Mouse (Mus musculus): ENCODE measurements around the gene Esrrg. TPM values are rescaled to one million over a fixed set of nuclear protein-coding genes. Genes with fewer than 3 reads are reported as not detected.

Gene Esrrg
- polyA plus RNA-seq, 1 experiment from 2014 or later = 1.0 TPM

- H3K9ac ChIP-seq (ENCODE audit: low read length) = no peak overlapping the region
- no peaks in the 10 kb centered on the region for H3K9me3 ChIP-seq (ENCODE audit: control insufficient read depth, low read length)
- H3K27me3 ChIP-seq (ENCODE audit: control insufficient read depth, insufficient read depth, low read depth, low read length) = no peaks in the 10 kb centered on the region; the same call in 1 of the 2 replicates
- H3K4me3 ChIP-seq (ENCODE audit: low read length) = no peak overlapping the region
- ATAC-seq (ENCODE audit: low read depth) = no peak
- 70% methylated on average over 12 of the region's 12 CpGs for WGBS
- H3K4me1 ChIP-seq (replicated peaks; ENCODE audit: control insufficient read depth, insufficient read depth, low read length) = no peaks in the 10 kb centered on the region; the same call in 1 of the 2 replicates
- no peaks in the 10 kb centered on the region for H3K36me3 ChIP-seq (ENCODE audit: control insufficient read depth, insufficient read depth, low read length)
- no peak overlapping the region for H3K27ac ChIP-seq (ENCODE audit: low read length)
- no peak overlapping the region for H3K4me2 ChIP-seq (ENCODE audit: low read depth, low read length)
Measured at GRCm38 (mm10) chr1:188080261-188080875, 471.8 kb downstream of the Esrrg start.

DNA sequence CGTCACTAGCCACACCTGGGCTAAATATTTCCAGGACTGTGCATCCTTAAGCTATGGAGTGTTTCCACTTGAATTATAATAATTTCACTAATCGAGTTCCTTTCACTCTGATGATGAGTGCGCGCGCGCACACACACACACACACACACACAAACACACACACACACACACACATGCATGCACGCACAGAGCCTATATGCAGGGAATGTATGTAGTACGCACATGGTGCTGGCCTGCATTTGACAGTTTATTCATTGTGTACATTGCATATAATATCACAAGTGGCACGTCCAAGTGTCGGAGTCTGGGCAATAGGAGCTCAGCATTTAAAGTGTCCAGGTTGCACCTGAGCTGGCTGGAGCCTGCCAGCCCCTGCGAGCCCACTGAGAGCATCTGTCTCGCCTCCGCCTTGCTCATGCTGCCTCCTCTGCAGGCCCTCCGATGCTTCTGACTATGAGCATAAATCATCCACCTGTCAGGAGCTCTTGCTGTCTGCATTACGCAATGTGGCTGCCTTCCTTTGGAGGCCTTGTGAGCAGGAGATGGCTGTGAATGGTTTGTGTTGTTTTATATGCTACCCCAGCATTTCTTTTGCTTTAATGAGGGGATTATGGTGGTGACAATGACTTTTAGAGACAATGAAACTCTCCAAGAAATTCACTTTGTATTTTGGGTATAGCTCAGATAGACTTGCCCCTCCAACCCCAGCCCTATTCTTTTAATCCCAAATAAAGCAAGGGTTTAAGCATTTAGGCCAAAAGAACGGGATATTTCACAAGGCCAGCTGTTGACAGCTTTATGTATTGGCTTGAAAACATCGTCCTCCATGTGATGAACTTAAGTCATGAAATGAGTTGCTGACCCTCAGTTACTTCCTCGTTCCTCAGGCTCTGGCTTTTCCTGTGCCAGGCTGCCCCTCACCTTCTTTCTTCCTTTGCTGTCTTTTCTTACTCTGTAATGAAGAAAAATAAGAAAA, 474.4 kb downstream of the Esrrg start:
- WGBS = 68% methylated on average over 18 of the region's 18 CpGs

DNA sequence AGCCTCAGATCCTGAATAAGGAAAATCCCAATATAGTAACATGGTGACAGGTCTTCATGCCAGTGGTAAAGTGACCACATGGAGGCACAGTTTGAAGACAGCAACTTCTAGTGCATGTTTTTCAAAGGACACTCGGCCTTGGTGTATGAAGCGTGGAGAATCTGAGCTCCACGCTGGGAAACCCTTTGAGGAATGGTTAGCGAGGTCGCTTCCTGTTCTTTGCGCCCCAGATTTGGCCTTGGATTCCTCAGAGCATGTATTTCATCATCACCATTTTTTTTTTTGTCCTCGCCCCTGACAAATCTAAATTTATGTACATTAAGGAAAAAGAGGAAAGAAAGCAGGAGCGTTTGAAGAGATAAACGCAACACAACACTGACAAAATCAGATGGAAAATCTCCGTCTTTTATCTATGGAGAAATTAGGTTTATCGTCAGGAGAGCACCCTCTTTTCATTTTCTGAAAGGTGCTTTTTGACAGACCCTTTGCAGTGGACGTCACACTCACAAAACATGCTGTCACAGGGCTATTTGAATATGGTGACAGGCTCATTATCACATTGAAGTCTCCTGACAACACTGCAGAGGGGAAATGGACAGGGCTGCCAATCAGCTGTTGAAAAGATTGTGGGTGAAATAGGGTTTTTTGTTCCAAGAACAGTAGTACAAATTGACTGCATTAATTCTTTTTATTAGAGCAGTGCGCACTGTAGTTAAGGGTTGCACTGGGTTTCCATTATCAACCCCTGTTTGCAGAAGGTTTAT, 476.7 kb downstream of the Esrrg start:
- H3K4me2 ChIP-seq (ENCODE audit: low read depth, low read length) = no peak overlapping the region
- no peak overlapping the region for H3K4me3 ChIP-seq (ENCODE audit: low read length)
- H3K9me3 ChIP-seq (ENCODE audit: control insufficient read depth, low read length) = no peaks in the 10 kb centered on the region
- no peak for ATAC-seq (ENCODE audit: low read depth)
- 55% methylated on average over 13 of the region's 13 CpGs for WGBS
- no peaks in the 10 kb centered on the region for H3K36me3 ChIP-seq (ENCODE audit: control insufficient read depth, insufficient read depth, low read length)
- H3K9ac ChIP-seq (ENCODE audit: low read length) = no peak overlapping the region
- H3K27me3 ChIP-seq (ENCODE audit: control insufficient read depth, insufficient read depth, low read depth, low read length) = no peaks in the 10 kb centered on the region; the same call in 1 of the 2 replicates
- H3K4me1 ChIP-seq (replicated peaks; ENCODE audit: control insufficient read depth, insufficient read depth, low read length) = peaks cover 2% of the 10 kb centered on the region; the same call in 1 of the 2 replicates
- no peak overlapping the region for H3K27ac ChIP-seq (ENCODE audit: low read length)

More for the DNA sequence above, 474.4 kb downstream of the Esrrg start:
- Histone ChIP-seq H3K9ac (ENCODE audit: low read length) (no peak overlapping the region), H3K4me1 (replicated peaks; ENCODE audit: control insufficient read depth, insufficient read depth, low read length) (peaks cover 2% of the 10 kb centered on the region; the same call in 1 of the 2 replicates), H3K4me2 (ENCODE audit: low read depth, low read length) (no peak overlapping the region), H3K4me3 (ENCODE audit: low read length) (no peak overlapping the region), H3K27ac (ENCODE audit: low read length) (no peak overlapping the region), H3K27me3 (ENCODE audit: control insufficient read depth, insufficient read depth, low read depth, low read length) (no peaks in the 10 kb centered on the region; the same call in 1 of the 2 replicates), H3K36me3 (ENCODE audit: control insufficient read depth, insufficient read depth, low read length) (no peaks in the 10 kb centered on the region), H3K9me3 (ENCODE audit: control insufficient read depth, low read length) (no peaks in the 10 kb centered on the region)
- ATAC-seq (ENCODE audit: low read depth) = 0 out of 2 replicates have a peak, but pooled peaks have one; percentile 26

GRCm38 (mm10) chr1:188093724-188094123, 485.1 kb downstream of the Esrrg start:
- Histone ChIP-seq H3K4me1 (replicated peaks; ENCODE audit: control insufficient read depth, insufficient read depth, low read length) (no peaks in the 10 kb centered on the region), H3K27ac (ENCODE audit: low read length) (no peak overlapping the region), H3K9me3 (ENCODE audit: control insufficient read depth, low read length) (no peaks in the 10 kb centered on the region), H3K27me3 (ENCODE audit: control insufficient read depth, insufficient read depth, low read depth, low read length) (no peaks in the 10 kb centered on the region), H3K9ac (ENCODE audit: low read length) (no peak overlapping the region), H3K4me2 (ENCODE audit: low read depth, low read length) (no peak overlapping the region), H3K36me3 (ENCODE audit: control insufficient read depth, insufficient read depth, low read length) (no peaks in the 10 kb centered on the region), H3K4me3 (ENCODE audit: low read length) (no peak overlapping the region)
- 54% methylated on average over 3 of the region's 3 CpGs for WGBS
- peak; percentile 31; the same call in 1 of the 2 replicates for ATAC-seq (ENCODE audit: low read depth)

GRCm38 (mm10) chr1:188101832-188102231, 493.2 kb downstream of the Esrrg start:
- Histone ChIP-seq H3K36me3 (ENCODE audit: control insufficient read depth, insufficient read depth, low read length) (no peaks in the 10 kb centered on the region), H3K4me1 (replicated peaks; ENCODE audit: control insufficient read depth, insufficient read depth, low read length) (peaks cover 4% of the 10 kb centered on the region; the same call in 1 of the 2 replicates), H3K4me2 (ENCODE audit: low read depth, low read length) (no peak overlapping the region), H3K27me3 (ENCODE audit: control insufficient read depth, insufficient read depth, low read depth, low read length) (no peaks in the 10 kb centered on the region), H3K9me3 (ENCODE audit: control insufficient read depth, low read length) (no peaks in the 10 kb centered on the region), H3K4me3 (ENCODE audit: low read length) (no peak overlapping the region), H3K27ac (ENCODE audit: low read length) (no peak overlapping the region), H3K9ac (ENCODE audit: low read length) (no peak overlapping the region)
- no peak for ATAC-seq (ENCODE audit: low read depth)
- 49% methylated on average over 7 of the region's 7 CpGs for WGBS

GRCm38 (mm10) chr1:188103179-188103578, 494.6 kb downstream of the Esrrg start:
- no peaks in the 10 kb centered on the region for H3K27me3 ChIP-seq (ENCODE audit: control insufficient read depth, insufficient read depth, low read depth, low read length)
- H3K4me2 ChIP-seq (ENCODE audit: low read depth, low read length) = no peak overlapping the region
- H3K4me3 ChIP-seq (ENCODE audit: low read length) = no peak overlapping the region
- H3K36me3 ChIP-seq (ENCODE audit: control insufficient read depth, insufficient read depth, low read length) = no peaks in the 10 kb centered on the region
- H3K4me1 ChIP-seq (replicated peaks; ENCODE audit: control insufficient read depth, insufficient read depth, low read length) = peaks cover 7% of the 10 kb centered on the region
- H3K27ac ChIP-seq (ENCODE audit: low read length) = no peak overlapping the region
- no peak overlapping the region for H3K9ac ChIP-seq (ENCODE audit: low read length)
- ATAC-seq (ENCODE audit: low read depth) = no peak
- H3K9me3 ChIP-seq (ENCODE audit: control insufficient read depth, low read length) = no peaks in the 10 kb centered on the region
- WGBS = 14% methylated on average over 3 of the region's 3 CpGs

GRCm38 (mm10) chr1:188105516-188105915, 496.9 kb downstream of the Esrrg start:
- ATAC-seq (ENCODE audit: low read depth) = no peak
- Histone ChIP-seq H3K4me3 (ENCODE audit: low read length) (no peak overlapping the region), H3K27ac (ENCODE audit: low read length) (no peak overlapping the region), H3K27me3 (ENCODE audit: control insufficient read depth, insufficient read depth, low read depth, low read length) (no peaks in the 10 kb centered on the region), H3K9me3 (ENCODE audit: control insufficient read depth, low read length) (no peaks in the 10 kb centered on the region), H3K4me2 (ENCODE audit: low read depth, low read length) (no peak overlapping the region), H3K9ac (ENCODE audit: low read length) (no peak overlapping the region), H3K36me3 (ENCODE audit: control insufficient read depth, insufficient read depth, low read length) (no peaks in the 10 kb centered on the region), H3K4me1 (replicated peaks; ENCODE audit: control insufficient read depth, insufficient read depth, low read length) (peaks cover 8% of the 10 kb centered on the region)
- 47% methylated on average over 4 of the region's 4 CpGs for whole genome bisulfite sequencing

DNA sequence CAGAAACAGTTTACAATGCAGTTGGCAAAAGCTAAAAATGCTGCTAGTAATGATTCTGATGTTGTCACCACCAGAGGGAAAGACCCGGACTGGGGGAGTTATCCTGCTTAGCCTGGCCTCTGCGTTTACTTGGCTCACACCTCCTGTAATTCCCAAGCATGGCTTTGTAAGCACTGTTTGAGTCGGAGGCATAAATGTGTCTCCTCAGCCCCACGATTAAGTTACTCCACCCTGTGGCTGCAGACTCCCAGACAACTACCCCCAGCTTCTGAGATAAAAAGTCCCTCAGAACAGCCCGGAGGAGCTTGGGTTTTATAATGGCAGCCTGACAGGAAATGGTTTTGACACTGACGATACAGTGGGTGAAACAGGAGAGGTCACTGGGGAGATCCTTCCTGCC, 499.4 kb downstream of the Esrrg start:
- Histone ChIP-seq H3K9me3 (ENCODE audit: control insufficient read depth, low read length) (no peaks in the 10 kb centered on the region), H3K27me3 (ENCODE audit: control insufficient read depth, insufficient read depth, low read depth, low read length) (no peaks in the 10 kb centered on the region), H3K4me1 (replicated peaks; ENCODE audit: control insufficient read depth, insufficient read depth, low read length) (peaks cover 8% of the 10 kb centered on the region), H3K4me3 (ENCODE audit: low read length) (no peak overlapping the region), H3K4me2 (ENCODE audit: low read depth, low read length) (no peak overlapping the region), H3K9ac (ENCODE audit: low read length) (no peak overlapping the region), H3K27ac (ENCODE audit: low read length) (no peak overlapping the region), H3K36me3 (ENCODE audit: control insufficient read depth, insufficient read depth, low read length) (no peaks in the 10 kb centered on the region)
- 21% methylated on average over 6 of the region's 6 CpGs for WGBS
- peak; percentile 59; the same call in 1 of the 2 replicates for ATAC-seq (ENCODE audit: low read depth)
